Mouse (Mus musculus): ENCODE measurements around the gene Letm1. TPM values are rescaled to one million over a fixed set of nuclear protein-coding genes. Genes with fewer than 3 reads are reported as not detected.

The Letm1 gene
- 37.5 and 38.3 TPM in 2 replicates for polyA plus RNA-seq (2015; fragmentation: Nextera tagmentation; extraction: Ambion mirVana)

DNA sequence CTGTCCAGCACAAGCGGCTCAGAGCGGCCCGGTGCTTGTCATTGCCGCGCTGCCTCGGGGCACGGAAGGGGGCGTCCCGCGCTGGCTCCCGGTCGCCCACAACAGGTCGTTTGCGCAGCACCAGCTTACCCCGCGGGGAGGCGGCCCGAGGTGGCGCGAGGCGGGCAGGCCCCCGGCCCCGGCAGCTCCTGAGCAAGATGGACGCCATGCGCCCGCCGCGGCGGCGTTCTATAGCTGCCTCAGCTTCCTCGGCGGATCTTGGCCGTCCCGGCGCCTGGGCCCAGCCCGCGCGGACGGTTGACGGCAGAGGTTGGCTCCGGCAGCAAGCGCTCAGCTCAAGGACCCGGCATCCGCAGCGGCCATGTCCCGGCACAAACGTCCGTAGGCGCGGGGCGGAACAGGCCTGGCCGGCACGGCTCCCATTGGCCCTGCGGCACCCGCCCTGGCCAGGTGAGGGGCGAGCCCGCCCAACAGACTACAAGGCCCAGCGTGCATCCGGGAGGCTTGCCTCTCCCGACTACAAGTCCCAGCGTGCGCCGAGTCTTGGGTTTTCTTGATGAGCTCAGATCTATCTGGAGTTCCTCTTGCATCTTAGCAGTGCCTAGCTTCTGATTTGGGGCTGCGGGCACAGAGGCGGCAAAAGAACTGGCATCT is at the start of gene Letm1:
Gene Letm1, minus strand, starts transcription at position 473 of the 654 bp plus-strand sequence.
- no peaks in the 10 kb centered on the region for H3K9me3 ChIP-seq (ENCODE audit: control insufficient read depth, low read length)
- peak; percentile 100 for ATAC-seq
- under 1% methylated on average over 63 of the region's 65 CpGs for WGBS
- H3K4me3 ChIP-seq (ENCODE audit: low read length) = peak within 1 kb of the TSS; percentile 99
- no peaks in the 10 kb centered on the region for H3K36me3 ChIP-seq (ENCODE audit: control insufficient read depth, insufficient read depth, low read length)
- H3K9ac ChIP-seq (ENCODE audit: low read depth, low read length) = peak within 1 kb of the TSS; percentile 90
- H3K27me3 ChIP-seq (replicated peaks; ENCODE audit: control insufficient read depth, insufficient read depth, low read length) = no peaks in the 10 kb centered on the region
- H3K4me1 ChIP-seq (ENCODE audit: control insufficient read depth, insufficient read depth, low read length) = peaks cover 12% of the 10 kb centered on the region; the same call in 1 of the 2 replicates
- peak within 1 kb of the TSS; percentile 58; the same call in 1 of the 2 replicates for H3K27ac ChIP-seq (ENCODE audit: low read length)
- H3K4me2 ChIP-seq (ENCODE audit: low read depth, low read length) = peak within 1 kb of the TSS; percentile 62

- no peaks in the 10 kb centered on the region for H3K36me3 ChIP-seq (ENCODE audit: control insufficient read depth, insufficient read depth, low read length)
- H3K9ac ChIP-seq (ENCODE audit: low read depth, low read length) = no peak overlapping the region
- H3K4me2 ChIP-seq (ENCODE audit: low read depth, low read length) = no peak overlapping the region
- ATAC-seq = no peak
- H3K4me1 ChIP-seq (ENCODE audit: control insufficient read depth, insufficient read depth, low read length) = no peaks in the 10 kb centered on the region
- H3K27ac ChIP-seq (ENCODE audit: low read length) = no peak overlapping the region
- 63% methylated on average over 1 of the region's 1 CpGs for WGBS
- no peak overlapping the region for H3K4me3 ChIP-seq (ENCODE audit: low read length)
- no peaks in the 10 kb centered on the region for H3K9me3 ChIP-seq (ENCODE audit: control insufficient read depth, low read length)
- no peaks in the 10 kb centered on the region for H3K27me3 ChIP-seq (replicated peaks; ENCODE audit: control insufficient read depth, insufficient read depth, low read length)
These were observed 48.2 kb upstream of the Letm1 start for GRCm38 (mm10) chr5:33830832-33831231.

- H3K9ac ChIP-seq (ENCODE audit: low read depth, low read length) = no peak overlapping the region
- no peaks in the 10 kb centered on the region for H3K4me1 ChIP-seq (ENCODE audit: control insufficient read depth, insufficient read depth, low read length)
- H3K27me3 ChIP-seq (replicated peaks; ENCODE audit: control insufficient read depth, insufficient read depth, low read length) = no peaks in the 10 kb centered on the region
- ATAC-seq = no peak
- H3K36me3 ChIP-seq (ENCODE audit: control insufficient read depth, insufficient read depth, low read length) = no peaks in the 10 kb centered on the region
- no peak overlapping the region for H3K4me3 ChIP-seq (ENCODE audit: low read length)
- H3K9me3 ChIP-seq (ENCODE audit: control insufficient read depth, low read length) = no peaks in the 10 kb centered on the region
- no peak overlapping the region for H3K27ac ChIP-seq (ENCODE audit: low read length)
- no peak overlapping the region for H3K4me2 ChIP-seq (ENCODE audit: low read depth, low read length)
- WGBS = 89% methylated on average over 3 of the region's 3 CpGs
These were observed 47.3 kb upstream of the Letm1 start for GRCm38 (mm10) chr5:33829958-33830357.

DNA sequence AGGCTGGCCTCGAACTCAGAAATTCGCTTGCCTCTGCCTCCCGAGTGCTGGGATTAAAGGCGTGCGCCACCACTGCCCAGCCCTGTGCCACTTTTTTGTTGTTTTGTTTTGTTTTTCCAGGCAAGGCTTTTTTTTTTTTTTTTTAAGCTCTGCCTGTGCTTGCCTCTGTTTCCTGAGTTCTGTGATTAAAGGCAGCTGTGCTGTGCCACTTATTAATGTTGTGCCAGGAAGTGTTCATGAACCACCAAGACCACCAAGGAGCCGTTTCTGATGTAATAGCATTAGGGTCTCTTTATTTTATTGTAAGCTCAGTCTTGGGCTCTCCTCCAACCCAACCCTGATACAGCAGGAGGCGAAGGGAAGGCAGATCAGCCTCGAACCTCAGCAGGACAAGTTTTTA is 45.5 kb upstream of the Letm1 start:
- Histone ChIP-seq H3K4me2 (ENCODE audit: low read depth, low read length) (no peak overlapping the region), H3K9me3 (ENCODE audit: control insufficient read depth, low read length) (no peaks in the 10 kb centered on the region), H3K27ac (ENCODE audit: low read length) (no peak overlapping the region), H3K4me3 (ENCODE audit: low read length) (no peak overlapping the region), H3K9ac (ENCODE audit: low read depth, low read length) (no peak overlapping the region), H3K36me3 (ENCODE audit: control insufficient read depth, insufficient read depth, low read length) (no peaks in the 10 kb centered on the region), H3K4me1 (ENCODE audit: control insufficient read depth, insufficient read depth, low read length) (no peaks in the 10 kb centered on the region), H3K27me3 (replicated peaks; ENCODE audit: control insufficient read depth, insufficient read depth, low read length) (no peaks in the 10 kb centered on the region)
- no peak for ATAC-seq
- WGBS = 87% methylated on average over 8 of the region's 8 CpGs

- Histone ChIP-seq H3K9me3 (ENCODE audit: control insufficient read depth, low read length) (no peaks in the 10 kb centered on the region), H3K4me3 (ENCODE audit: low read length) (no peak overlapping the region), H3K4me2 (ENCODE audit: low read depth, low read length) (no peak overlapping the region)
These were observed 43.4 kb upstream of the Letm1 start for GRCm38 (mm10) chr5:33826001-33826400.

DNA sequence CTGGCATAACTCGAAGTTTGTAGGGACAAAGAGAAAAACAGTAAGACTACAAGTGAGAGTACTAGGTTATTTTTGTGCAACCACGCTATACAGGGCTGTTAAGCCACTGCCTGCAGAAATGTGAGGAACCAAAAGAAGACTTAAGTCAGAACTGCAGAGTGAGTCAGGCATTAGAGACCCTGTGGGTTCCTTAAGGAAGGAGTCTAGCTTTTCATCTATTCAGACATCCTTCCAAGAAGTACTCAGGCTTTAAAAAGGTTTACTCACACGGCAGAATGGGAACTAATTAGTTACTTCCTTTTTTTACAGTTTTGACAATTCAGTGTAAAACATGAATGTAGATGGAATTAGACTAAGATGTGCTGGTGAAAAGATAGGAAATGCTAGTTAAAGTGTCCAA is 39.8 kb upstream of the Letm1 start:
- H3K9ac ChIP-seq (ENCODE audit: low read depth, low read length) = no peak overlapping the region
- 29% methylated on average over 3 of the region's 3 CpGs for WGBS
- ATAC-seq = no peak
- H3K4me1 ChIP-seq (ENCODE audit: control insufficient read depth, insufficient read depth, low read length) = peaks cover 20% of the 10 kb centered on the region
- no peaks in the 10 kb centered on the region for H3K27me3 ChIP-seq (replicated peaks; ENCODE audit: control insufficient read depth, insufficient read depth, low read length)
- H3K36me3 ChIP-seq (ENCODE audit: control insufficient read depth, insufficient read depth, low read length) = no peaks in the 10 kb centered on the region
- peak overlapping the region; percentile 99; the same call in 1 of the 2 replicates for H3K4me3 ChIP-seq (ENCODE audit: low read length)
- peak overlapping the region; percentile 56; the same call in 1 of the 2 replicates for H3K4me2 ChIP-seq (ENCODE audit: low read depth, low read length)
- H3K27ac ChIP-seq (ENCODE audit: low read length) = no peak overlapping the region
- no peaks in the 10 kb centered on the region for H3K9me3 ChIP-seq (ENCODE audit: control insufficient read depth, low read length)

More at GRCm38 (mm10) chr5:33826001-33826400, 43.4 kb upstream of the Letm1 start:
- H3K36me3 ChIP-seq (ENCODE audit: control insufficient read depth, insufficient read depth, low read length) = no peaks in the 10 kb centered on the region
- ATAC-seq = no peak
- no peaks in the 10 kb centered on the region for H3K27me3 ChIP-seq (replicated peaks; ENCODE audit: control insufficient read depth, insufficient read depth, low read length)
- peaks cover 4% of the 10 kb centered on the region for H3K4me1 ChIP-seq (ENCODE audit: control insufficient read depth, insufficient read depth, low read length)
- H3K9ac ChIP-seq (ENCODE audit: low read depth, low read length) = no peak overlapping the region
- H3K27ac ChIP-seq (ENCODE audit: low read length) = no peak overlapping the region

DNA sequence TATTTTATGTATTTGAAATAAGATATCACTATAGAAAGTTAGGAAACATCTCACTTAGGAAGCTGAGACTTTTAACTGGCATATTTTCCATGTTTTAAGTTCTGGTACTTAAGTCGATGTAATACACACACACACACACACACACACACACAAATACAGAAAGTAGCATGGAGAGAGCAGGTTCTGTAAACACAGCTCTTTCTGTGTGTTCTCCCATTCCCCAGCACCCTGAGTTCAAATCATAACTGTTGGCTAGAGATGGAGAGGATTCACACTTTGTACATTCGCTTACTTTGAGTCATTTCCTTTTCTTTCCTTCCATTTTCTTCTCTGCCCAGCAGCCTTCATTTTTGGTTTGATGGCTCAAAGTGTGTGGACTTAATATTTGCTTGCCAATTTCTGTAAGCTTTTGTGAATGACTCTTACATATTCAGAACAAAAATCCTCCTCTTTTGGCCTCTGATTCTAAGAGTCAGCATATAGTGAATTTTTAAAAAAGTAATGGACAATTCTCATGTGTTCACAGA is 39.3 kb upstream of the Letm1 start:
- Histone ChIP-seq H3K4me1 (ENCODE audit: control insufficient read depth, insufficient read depth, low read length) (peaks cover 24% of the 10 kb centered on the region), H3K4me3 (ENCODE audit: low read length) (peak overlapping the region; percentile 99), H3K27me3 (replicated peaks; ENCODE audit: control insufficient read depth, insufficient read depth, low read length) (no peaks in the 10 kb centered on the region), H3K9ac (ENCODE audit: low read depth, low read length) (peak overlapping the region; percentile 57; the same call in 1 of the 2 replicates), H3K4me2 (ENCODE audit: low read depth, low read length) (peak overlapping the region; percentile 56), H3K27ac (ENCODE audit: low read length) (no peak overlapping the region), H3K36me3 (ENCODE audit: control insufficient read depth, insufficient read depth, low read length) (no peaks in the 10 kb centered on the region), H3K9me3 (ENCODE audit: control insufficient read depth, low read length) (no peaks in the 10 kb centered on the region)
- 26% methylated on average over 2 of the region's 2 CpGs for WGBS
- no peak for ATAC-seq

DNA sequence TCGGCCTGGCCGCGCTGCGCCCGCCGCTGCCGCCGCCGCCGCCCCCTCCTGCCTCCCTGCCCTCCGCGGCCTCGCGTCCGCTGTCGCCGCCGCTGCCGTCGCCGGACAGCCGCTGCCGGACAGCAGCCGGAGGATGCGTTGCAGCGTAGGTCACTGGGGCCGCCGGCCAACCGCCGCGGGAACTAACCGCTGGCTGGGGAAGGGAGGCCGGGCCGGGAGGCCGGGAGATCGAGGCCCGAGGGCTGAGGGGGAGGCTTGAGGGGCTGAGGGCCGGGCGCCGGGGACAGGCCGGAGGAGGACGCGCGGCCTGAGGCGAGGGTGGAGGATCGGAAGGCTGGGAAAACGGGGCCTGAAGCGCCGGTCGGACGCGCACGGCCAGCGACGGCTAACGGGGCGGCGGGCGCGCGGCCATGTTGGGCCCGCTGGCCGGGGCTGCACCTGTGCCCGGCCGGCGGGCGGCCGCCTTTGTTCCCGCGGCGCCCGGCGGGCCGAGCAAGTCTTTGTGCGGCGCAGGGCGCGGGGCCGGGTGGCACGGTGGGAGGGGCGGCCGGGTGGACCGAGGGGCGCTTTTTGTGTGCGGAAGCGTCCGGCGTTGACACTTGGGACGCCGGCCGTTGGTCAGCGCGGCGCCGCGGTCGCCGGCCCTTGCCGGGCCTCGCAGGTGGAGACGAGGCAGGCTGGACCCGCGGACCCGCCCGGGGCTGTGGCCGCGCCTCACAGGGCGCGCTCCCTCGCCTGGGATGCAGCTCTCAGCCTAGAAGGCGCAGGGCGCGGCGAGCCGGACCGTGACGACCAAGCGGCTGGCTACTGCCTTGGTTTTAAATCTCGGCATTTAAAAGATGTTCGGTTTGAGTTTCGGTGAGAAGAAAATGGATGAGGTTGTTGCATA is 38.4 kb upstream of the Letm1 start:
- peak overlapping the region; percentile 97 for H3K27ac ChIP-seq (ENCODE audit: low read length)
- H3K4me3 ChIP-seq (ENCODE audit: low read length) = peak overlapping the region; percentile 99
- no peaks in the 10 kb centered on the region for H3K36me3 ChIP-seq (ENCODE audit: control insufficient read depth, insufficient read depth, low read length)
- H3K9me3 ChIP-seq (ENCODE audit: control insufficient read depth, low read length) = no peaks in the 10 kb centered on the region
- peak overlapping the region; percentile 98 for H3K9ac ChIP-seq (ENCODE audit: low read depth, low read length)
- H3K4me1 ChIP-seq (ENCODE audit: control insufficient read depth, insufficient read depth, low read length) = peaks cover 24% of the 10 kb centered on the region
- peak; percentile 39 for ATAC-seq
- H3K4me2 ChIP-seq (ENCODE audit: low read depth, low read length) = peak overlapping the region; percentile 56
- WGBS = under 1% methylated on average over 113 of the region's 121 CpGs
- H3K27me3 ChIP-seq (replicated peaks; ENCODE audit: control insufficient read depth, insufficient read depth, low read length) = no peaks in the 10 kb centered on the region
